Mouse (Mus musculus) ES-E14 (cell line): ENCODE results near the gene 4930518I15Rik.

Experiments used
- CHD2 ChIP-seq: IDR thresholded peaks from 2 replicates; pipeline ENCODE4 v1.6.1; 2014; ENCODE audit warnings: mild to moderate bottlenecking, low read depth, low read length, inconsistent platforms
- HCFC1 ChIP-seq: IDR thresholded peaks from 2 replicates; pipeline ENCODE4 v1.6.1; 2012; ENCODE audit warnings: low read length, inconsistent platforms, borderline replicate concordance; ENCODE audit not compliant: insufficient read depth
- MAFK ChIP-seq: IDR thresholded peaks from 2 replicates; pipeline ENCODE4 v1.6.1; 2014; ENCODE audit warnings: mild to moderate bottlenecking, low read depth, low read length, inconsistent platforms; ENCODE audit not compliant: insufficient read depth

DNA sequence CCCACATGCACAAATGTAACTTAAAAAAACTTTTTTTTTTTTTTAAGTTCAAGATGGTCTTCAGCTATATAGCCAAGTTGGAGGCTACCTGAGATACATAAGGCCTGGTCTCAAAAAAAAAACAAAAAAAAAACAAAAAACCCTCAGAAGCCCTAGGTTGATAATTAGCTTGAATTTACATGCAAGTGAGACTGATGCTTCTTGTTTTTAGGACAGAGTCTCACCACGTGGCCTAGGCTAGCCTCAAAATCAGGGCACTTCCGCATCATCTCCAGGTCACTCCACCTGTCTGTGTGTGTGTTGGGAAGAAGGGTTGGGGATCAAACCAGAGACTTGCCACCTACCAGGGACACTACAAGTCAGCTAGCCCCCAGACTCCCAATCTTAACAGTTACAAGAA, at the start of gene 4930518I15Rik:
- TF ChIP-seq HCFC1, result no peak
- TF ChIP-seq MAFK, result no peak
- TF ChIP-seq CHD2, result no peak
